Comparison of ENCODE assay signal across 9 mouse cellular contexts in the genomic region with DNA sequence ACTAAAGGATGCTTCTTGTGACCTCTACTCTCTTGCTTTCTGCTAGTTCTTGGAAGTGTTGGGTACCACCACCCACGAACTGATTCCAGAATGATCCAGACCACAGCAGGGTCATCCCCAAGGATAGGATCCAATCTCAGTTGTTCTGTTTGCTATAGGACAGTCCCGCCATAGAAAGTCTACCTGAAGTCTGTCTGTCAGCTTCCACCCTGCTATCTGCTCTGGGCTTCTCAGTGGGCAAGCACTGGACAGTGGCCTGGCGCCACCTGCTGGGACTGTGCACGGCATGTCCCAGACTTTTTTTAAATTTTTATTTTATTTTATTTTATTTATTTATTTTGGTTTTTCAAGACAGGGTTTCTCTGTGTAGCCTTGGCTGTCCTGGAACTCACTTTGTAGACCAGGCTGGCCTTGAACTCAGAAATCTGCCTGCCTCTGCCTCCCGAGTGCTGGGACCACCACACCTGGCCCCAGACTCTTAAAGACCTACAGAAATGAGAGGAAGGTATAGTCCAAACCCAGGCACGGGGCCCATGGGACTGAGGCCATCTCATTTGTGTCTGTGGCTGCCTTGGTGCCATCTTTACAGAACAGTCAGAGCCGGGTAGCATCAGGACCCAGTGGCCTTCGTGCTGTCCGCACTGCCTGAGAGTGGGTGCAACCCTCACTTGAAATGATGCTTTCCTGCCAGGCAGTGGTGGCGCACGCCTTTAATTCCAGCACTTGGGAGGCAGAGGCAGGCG. TPM values are rescaled to one million over a fixed set of nuclear protein-coding genes. Genes with fewer than 3 reads are reported as not detected.
A peak's percentile ranks its signal among the peaks of the same experiment; 100 is the strongest.
DNase-seq lines count a peak whose midpoint lies in the region; ATAC-seq and TF ChIP-seq lines count a peak whose summit lies in the region.
"Had no signal": no experiment of that assay in that cellular context is flagged by ENCODE, and none has a peak within 500 bp of the region (broad histone marks: within the 10 kb centered on the region; RNA-seq: fewer than 3 reads in every experiment).

No protein-coding gene starts in this region.

- no peak for TF ChIP-seq EP300 in lung, postnatal 0 days (IDR thresholded peaks at IDR 0.05)

- no peak for ATAC-seq in midbrain, embryonic 14.5 days (ENCODE audit: low FRiP score, low TSS enrichment)
- no peak for ATAC-seq in midbrain, embryonic 16.5 days
- no peak for ATAC-seq in lung, postnatal 0 days

- H3K9me3 ChIP-seq in midbrain, embryonic 14.5 days (ENCODE audit: control insufficient read depth, low read length): no peaks in the 10 kb centered on the region
- H3K9me3 ChIP-seq in midbrain, embryonic 16.5 days (replicated peaks; ENCODE audit: control insufficient read depth, low read length, poor library complexity, severe bottlenecking): no peaks in the 10 kb centered on the region
- no peaks in the 10 kb centered on the region for H3K9me3 ChIP-seq in lung, postnatal 0 days (ENCODE audit: low read length)
- H3K9me3 ChIP-seq: limb, embryonic 13.5 days had no signal

- H3K4me3 ChIP-seq in midbrain, embryonic 14.5 days (replicated peaks; ENCODE audit: low read depth, low read length): no peak overlapping the region
- H3K4me3 ChIP-seq in midbrain, embryonic 16.5 days (ENCODE audit: low read depth, low read length): no peak overlapping the region
- H3K4me3 ChIP-seq in lung, postnatal 0 days (ENCODE audit: low read depth, low read length): no peak overlapping the region
- H3K4me3 ChIP-seq: limb, embryonic 13.5 days had no signal

- 68% methylated on average over 12 of the region's 12 CpGs for WGBS in midbrain, embryonic 14.5 days
- 67% methylated on average over 12 of the region's 12 CpGs for WGBS in midbrain, embryonic 16.5 days
- WGBS in lung, postnatal 0 days: 57% methylated on average over 12 of the region's 12 CpGs

- TF ChIP-seq CTCF in lung, postnatal 0 days (IDR thresholded peaks at IDR 0.05): peak; percentile 81

- DNase-seq in adrenal gland, adult (ENCODE audit: inconsistent age in 2 of 2, low spot score in 1 of 2): peak; percentile 69 to 88
- no peak for DNase-seq in adrenal gland, postnatal 4 days (ENCODE audit: low spot score in 2 of 2)
- peak; percentile 75 for DNase-seq in midbrain, embryonic 14.5 days
- DNase-seq in cerebellum, adult 9-10 months: peak; percentile 82
- DNase-seq in induced T-regulatory cell, adult 2 months (ENCODE audit: low read depth): peak; percentile 60
- peak; percentile 66 for DNase-seq in lung, postnatal 0 days (ENCODE audit: low spot score)
- DNase-seq in testis, postnatal 10 days (ENCODE audit: low spot score): peak; percentile 90

- no peak overlapping the region for H3K27ac ChIP-seq in midbrain, embryonic 14.5 days (replicated peaks; ENCODE audit: low read depth, low read length)
- no peak overlapping the region for H3K27ac ChIP-seq in midbrain, embryonic 16.5 days (ENCODE audit: low read length)
- H3K27ac ChIP-seq in lung, postnatal 0 days (ENCODE audit: low read length): no peak overlapping the region
- H3K27ac ChIP-seq: limb, embryonic 13.5 days had no signal

- no peaks in the 10 kb centered on the region for H3K27me3 ChIP-seq in midbrain, embryonic 14.5 days (ENCODE audit: control insufficient read depth, insufficient read depth, low read length)
- H3K27me3 ChIP-seq in midbrain, embryonic 16.5 days (ENCODE audit: control insufficient read depth, insufficient read depth, low read depth, low read length): no peaks in the 10 kb centered on the region
- H3K27me3 ChIP-seq in lung, postnatal 0 days (replicated peaks; ENCODE audit: insufficient read depth, low read length): no peaks in the 10 kb centered on the region
- H3K27me3 ChIP-seq: limb, embryonic 13.5 days had no signal

- H3K4me1 ChIP-seq in midbrain, embryonic 14.5 days (ENCODE audit: control insufficient read depth, insufficient read depth, low read length): peaks cover 19% of the 10 kb centered on the region
- peaks cover 17% of the 10 kb centered on the region for H3K4me1 ChIP-seq in midbrain, embryonic 16.5 days (ENCODE audit: control insufficient read depth, insufficient read depth, low read length)
- peaks cover 9% of the 10 kb centered on the region; the same call in 1 of the 2 replicates for H3K4me1 ChIP-seq in lung, postnatal 0 days (ENCODE audit: insufficient read depth, low read depth, low read length)

- H3K4me2 ChIP-seq in midbrain, embryonic 14.5 days (ENCODE audit: low read length): no peak overlapping the region
- H3K4me2 ChIP-seq in midbrain, embryonic 16.5 days (ENCODE audit: low read length): no peak overlapping the region
- H3K4me2 ChIP-seq in lung, postnatal 0 days (replicated peaks; ENCODE audit: low read depth, low read length): no peak overlapping the region

- H3K36me3 ChIP-seq in midbrain, embryonic 14.5 days (ENCODE audit: control insufficient read depth, insufficient read depth, low read length): 0 out of 2 replicates have a peak, but pooled peaks cover 10% of the 10 kb centered on the region
- H3K36me3 ChIP-seq in midbrain, embryonic 16.5 days (ENCODE audit: control insufficient read depth, insufficient read depth, low read length): 0 out of 2 replicates have a peak, but pooled peaks cover 4% of the 10 kb centered on the region
- no peaks in the 10 kb centered on the region for H3K36me3 ChIP-seq in lung, postnatal 0 days (ENCODE audit: insufficient read depth, low read length)

- no peak overlapping the region for H3K9ac ChIP-seq in midbrain, embryonic 14.5 days (replicated peaks; ENCODE audit: low read length)
- H3K9ac ChIP-seq in midbrain, embryonic 16.5 days (ENCODE audit: low read depth, low read length): no peak overlapping the region
- H3K9ac ChIP-seq in lung, postnatal 0 days (replicated peaks; ENCODE audit: low read depth): no peak overlapping the region

RNA-seq across cellular contexts. Expression of a gene that starts 19.0 kb away (rescaled TPM):
- 10 to 100 TPM; 24.8 to 27.0 TPM for total RNA-seq in adrenal gland, postnatal 4 days (2021)
- polyA plus RNA-seq in midbrain, embryonic 14.5 days (2014; fragmentation: Nextera tagmentation; extraction: Ambion mirVana): 8.2 and 10.3 TPM in 2 replicates
- polyA plus RNA-seq in midbrain, embryonic 16.5 days (2015; fragmentation: Nextera tagmentation; extraction: Ambion mirVana): 14.1 and 18.1 TPM in 2 replicates
- 7.1 and 9.2 TPM in 2 replicates for polyA plus RNA-seq in lung, postnatal 0 days (2015; fragmentation: Nextera tagmentation; extraction: Ambion mirVana)

Comparison
In these comparisons a context has a peak if more than half of its experiments do, and no peak if none do; other contexts are left out.
1. DNase-seq: peak in adrenal gland, adult (2 of 2), midbrain, embryonic 14.5 days (single experiment), cerebellum, adult 9-10 months (single experiment), induced T-regulatory cell, adult 2 months (single experiment), lung, postnatal 0 days (single experiment) and testis, postnatal 10 days (single experiment); none in adrenal gland, postnatal 4 days (0 of 2).